Mouse (Mus musculus): ENCODE data around the gene Itpkb.

Gene Itpkb

DNA sequence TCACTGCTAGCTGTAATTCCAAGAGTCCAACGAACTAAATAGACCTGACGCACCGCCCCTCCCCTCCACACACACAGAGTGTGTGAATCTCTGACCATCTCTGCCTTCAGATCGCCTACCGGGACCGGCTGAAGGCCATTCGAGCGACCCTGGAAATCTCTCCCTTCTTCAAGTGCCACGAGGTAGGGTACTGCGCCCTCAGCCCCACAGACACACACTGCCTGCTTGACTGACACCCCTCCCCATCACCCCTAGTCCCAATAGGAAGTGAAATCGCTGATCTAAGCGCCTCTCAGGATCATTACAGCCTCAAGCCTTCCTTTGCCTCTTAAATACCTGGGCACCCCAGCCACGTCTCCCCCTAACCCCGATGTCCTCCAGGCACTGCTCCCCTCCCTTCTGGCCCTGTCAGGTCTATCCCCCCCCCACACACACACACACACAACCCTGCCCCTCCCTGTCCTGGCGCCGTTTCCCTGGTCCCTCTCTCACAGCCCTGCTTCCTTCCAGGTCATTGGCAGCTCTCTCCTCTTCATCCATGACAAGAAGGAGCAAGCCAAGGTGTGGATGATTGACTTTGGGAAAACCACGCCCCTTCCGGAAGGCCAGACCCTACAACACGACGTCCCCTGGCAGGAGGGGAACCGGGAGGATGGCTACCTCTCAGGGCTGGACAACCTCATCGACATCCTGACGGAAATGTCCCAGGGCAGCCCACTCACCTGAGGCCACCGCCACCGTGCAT, 91.1 kb downstream of the Itpkb start:
- peak; percentile 23 for DNase-seq (ENCODE audit: low read depth)

DNA sequence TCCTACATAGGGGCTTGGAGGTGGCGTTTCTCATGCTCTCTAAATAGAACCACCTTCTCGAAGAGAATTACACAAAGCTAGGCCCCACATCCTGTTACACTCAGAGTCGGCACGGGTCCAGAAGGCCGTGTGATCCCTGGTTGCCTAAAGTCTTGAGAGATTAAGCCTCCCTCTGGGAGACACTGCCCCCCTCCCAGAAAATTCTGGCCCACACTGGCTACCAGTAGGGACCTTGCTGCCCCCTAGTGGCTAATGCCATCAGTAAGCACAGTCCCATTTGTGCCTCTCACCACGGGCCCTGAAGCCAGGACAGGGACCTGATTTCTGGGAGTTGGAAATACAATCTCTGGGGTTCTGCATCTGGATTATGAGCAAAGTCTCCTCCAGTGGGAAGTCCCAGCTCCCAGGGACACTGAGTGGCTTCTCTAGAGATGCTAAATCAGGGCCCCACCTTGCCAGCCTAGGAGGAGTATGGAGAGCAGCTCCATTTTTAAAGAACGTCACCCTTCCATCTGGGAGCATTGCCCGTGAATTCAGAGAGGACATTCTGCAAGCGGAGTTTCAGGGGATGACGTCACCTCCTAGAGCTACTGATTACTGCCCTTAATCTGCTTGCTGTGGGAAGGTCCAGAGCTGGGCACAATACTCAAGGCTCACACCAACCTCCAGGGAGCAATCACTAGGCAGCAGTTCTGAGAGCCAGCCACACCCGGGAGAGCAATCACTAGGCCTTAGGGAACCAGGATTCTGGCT, 92.0 kb downstream of the Itpkb start:
- DNase-seq (ENCODE audit: low read depth): peak; percentile 83

DNA sequence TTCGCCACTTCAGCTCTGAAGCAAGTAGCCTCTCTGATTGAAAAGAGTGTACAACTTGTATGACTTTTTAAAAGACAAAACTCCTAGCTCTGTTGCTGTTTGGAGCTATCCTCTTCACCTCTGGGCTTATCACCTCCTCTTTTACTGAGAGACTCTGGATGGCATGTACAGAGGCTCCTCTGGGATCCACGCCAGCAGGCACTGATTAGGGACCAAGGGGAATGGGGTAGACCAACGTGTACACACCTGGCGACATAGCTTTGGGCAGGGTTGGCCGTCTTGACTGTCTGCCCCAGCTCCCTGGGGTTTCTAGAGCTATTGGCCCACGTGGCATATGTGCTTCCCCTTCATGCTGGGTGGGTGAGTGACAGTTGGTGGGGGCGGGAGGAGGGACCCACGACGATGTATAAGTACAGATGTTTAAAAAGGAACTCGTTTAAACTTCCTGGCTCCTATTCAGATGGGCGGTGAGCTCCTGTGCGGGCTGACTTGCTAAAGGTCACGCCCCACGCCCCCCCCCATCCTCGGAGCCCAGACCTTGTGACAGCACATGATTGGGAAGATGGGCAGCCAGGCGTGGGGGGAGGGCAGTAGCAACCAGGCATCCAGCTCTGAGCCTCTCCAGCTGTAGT, 92.8 kb downstream of the Itpkb start:
- DNase-seq (ENCODE audit: low read depth): peak; percentile 20

DNA sequence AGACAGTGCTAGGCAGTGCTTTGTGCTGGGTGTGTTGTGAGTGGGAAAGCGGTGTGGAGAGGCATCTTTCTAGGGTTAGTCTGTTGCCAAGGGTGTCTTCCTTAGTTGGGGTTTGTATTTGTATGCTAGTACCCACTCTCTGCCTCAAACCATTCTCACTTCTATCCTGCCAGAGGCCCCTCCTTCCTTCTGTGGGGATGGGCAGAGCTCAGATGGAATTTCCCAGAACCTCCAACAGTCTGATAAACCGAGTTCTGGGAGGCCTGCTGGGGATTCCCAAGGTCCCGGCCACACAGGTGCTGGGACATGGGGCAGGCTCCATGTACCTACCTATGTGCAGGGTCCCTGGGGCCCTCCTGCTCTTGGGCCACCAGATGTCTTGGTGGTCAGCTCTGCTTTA, 93.6 kb downstream of the Itpkb start:
- no peak for DNase-seq (ENCODE audit: low read depth)

DNA sequence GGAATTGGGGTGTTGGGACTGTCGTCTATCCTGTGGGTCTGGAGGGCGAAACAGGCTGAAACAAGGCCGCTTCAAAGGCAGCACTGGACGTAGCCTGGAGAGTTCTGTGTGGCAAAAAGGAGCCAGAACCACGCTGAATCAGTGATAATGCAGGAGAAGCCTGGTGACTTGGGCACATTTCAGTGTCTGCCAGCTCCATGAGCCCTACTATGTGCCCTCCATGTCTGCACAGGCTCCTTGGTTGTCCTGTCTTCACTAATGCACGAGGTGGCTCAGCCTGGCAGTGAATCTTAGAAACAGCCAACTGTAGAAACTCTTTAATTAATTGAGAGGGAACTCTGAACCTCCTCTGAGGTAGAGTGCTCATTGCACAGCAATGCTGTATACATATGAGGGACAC, 96.1 kb downstream of the Itpkb start:
- peak; percentile 19 for DNase-seq (ENCODE audit: low read depth)

DNA sequence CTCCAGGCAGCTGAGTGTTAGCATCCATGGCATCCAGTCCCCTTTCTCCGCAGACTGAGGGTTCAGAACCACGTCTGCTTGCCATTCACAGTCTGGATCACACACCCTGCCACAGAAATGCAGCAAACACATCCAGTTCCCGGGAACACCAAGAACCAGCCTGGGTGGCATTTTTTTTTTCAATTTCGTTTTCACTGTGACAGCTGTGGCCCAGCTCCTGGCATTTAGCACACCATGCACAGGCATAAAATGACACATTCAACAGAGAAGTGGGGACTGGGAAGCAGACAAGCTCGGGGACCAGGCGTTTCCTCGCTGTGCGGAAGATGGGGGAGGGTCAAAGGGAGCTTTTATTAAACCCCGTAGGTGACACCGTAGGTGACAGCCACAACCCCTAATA, 97.4 kb downstream of the Itpkb start:
- DNase-seq (ENCODE audit: low read depth): peak; percentile 35

DNA sequence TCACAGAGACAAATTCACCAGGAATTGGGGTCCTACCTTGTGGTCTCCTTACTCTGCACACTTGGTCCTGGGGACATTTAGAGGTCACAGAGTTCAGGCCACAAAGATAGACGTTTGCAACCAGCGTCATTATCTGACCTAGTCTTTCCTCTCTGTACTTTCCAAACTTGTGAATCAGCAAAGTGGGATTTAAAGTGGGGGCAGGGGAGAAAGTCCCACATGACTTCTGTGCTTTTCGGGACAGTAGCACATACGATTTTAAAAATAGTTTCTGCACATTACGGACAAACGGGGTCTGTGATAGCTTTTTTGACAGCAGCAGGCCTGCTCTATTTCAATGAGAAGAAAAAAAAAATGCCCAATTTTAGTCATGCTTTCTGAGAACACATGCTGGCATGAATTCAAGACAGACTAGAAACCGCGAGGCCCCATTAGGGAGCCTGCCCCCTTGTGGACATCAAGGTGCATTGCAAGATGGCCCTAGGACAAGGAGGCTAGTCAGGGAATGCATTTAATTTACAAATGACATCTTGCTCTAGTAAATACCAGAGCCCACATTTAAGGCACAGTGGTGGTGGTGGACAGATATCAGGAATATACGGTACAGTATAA, 97.9 kb downstream of the Itpkb start:
- peak; percentile 88 for DNase-seq (ENCODE audit: low read depth)

DNA sequence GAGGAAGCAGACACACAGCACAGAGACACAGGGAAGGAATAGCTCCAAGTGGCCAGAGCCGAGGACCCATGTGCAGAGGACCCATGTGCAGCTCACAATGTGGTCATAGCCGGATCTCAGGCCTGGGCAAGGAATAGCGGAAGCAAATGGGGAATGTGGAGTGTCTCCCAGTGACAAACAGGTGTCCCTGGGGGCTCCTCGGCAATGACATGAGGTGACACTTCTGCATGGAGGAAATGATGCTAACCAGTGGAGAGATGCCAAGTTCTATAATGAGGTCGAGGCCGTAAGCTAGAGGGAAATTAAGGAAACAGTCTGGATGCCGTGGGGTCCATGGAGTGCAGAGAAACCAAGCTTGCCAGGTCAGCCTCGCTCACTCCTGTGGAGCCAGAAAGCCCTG, 98.6 kb downstream of the Itpkb start:
- DNase-seq (ENCODE audit: low read depth): peak; percentile 33

DNA sequence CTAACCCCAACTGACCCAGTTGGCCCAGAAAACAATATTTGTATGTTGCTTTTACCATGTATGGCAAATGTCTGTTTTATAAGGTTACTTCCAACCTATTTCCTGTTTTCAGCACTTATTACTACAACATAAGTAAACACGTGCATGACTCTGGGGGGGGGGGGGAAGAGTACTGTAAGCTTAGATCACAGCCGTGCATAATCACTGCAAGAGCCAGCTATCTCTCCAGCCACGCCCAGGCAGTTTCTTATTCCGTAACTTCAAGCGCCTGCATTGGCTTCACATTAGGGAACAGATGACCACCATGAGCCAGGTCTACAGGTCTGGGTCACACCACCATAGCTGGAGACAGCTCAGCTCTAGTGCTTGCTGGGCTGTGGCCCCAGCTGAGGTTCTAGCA, 99.5 kb downstream of the Itpkb start:
- peak; percentile 16 for DNase-seq (ENCODE audit: low read depth)

DNA sequence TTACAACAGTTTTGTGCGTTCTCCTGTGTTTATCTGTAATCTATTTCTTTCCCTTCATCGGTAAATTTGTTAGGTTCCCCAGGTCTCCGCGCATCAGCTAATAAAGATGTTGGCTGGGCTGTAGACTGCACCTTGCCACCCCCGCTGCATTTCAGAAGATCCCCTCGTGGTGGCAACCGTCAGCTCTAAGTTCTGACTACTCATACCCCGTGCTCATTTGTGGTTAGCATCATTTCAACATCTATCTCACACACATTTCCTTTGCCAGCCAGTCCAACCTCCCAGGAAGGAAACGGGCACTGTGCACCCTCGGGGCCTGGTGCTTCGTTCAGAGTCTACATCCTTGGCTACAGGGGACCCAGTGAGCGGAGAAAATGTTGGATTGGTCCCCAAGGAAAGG, 101.5 kb downstream of the Itpkb start:
- peak; percentile 83 for DNase-seq (ENCODE audit: low read depth)

DNA sequence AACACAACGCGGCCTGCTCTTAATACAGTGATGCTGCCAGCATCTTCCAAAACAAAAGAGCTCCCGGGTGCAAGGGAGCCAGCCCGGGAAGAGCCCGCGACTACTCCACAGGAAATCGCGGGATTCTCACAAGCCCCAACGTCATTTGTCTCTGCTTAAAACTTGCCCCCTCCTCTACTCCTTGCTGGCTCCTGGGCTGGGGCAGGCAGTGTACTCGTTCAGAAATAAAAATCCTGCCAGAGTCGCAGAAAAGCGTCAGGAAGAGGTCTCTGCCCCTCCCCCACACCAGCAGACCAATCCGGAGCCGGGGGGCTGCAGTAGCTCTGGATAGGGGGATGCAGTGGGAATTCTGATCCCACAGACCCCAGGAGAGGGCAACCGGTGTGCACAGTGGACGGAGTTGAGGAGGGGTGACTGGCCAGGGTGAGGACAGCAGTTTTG, 102.8 kb downstream of the Itpkb start:
- DNase-seq (ENCODE audit: low read depth): peak; percentile 11

DNA sequence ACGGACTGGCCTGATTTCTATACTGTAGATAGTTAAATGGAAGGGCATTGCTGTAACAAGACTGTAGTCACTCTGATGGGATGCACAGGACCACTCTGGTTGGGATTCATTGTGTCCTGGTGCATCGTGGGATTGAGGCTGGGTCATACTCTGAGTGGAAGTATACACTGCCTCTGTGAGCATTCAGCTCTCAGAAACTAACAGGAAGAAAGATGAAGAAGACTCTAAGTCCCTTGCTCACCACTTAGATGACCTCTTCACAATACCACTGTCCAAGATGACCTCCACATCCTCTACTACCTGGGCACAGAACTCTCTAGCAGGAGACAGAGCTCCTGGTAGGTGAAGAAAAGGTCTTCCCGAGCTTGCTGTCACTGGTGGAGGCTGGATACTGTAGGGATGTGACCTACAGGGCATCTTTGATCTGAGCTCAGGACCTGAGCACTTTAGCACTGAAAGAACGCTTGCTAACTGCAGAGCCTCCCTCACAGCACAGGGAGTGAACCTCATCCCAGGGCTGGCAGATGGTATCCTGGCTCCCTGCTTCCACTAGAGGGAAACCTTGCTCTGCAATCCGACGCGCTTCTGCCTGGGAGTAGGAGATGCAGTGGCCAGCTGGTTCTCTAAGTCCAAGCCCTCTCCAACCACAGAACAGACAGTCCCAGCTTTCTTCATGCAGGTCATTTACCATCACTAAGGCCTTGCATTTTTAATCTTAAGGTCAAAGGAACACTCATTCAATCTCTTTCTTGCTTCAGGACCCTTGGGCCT, 103.7 kb downstream of the Itpkb start:
- peak; percentile 39 for DNase-seq (ENCODE audit: low read depth)

DNA sequence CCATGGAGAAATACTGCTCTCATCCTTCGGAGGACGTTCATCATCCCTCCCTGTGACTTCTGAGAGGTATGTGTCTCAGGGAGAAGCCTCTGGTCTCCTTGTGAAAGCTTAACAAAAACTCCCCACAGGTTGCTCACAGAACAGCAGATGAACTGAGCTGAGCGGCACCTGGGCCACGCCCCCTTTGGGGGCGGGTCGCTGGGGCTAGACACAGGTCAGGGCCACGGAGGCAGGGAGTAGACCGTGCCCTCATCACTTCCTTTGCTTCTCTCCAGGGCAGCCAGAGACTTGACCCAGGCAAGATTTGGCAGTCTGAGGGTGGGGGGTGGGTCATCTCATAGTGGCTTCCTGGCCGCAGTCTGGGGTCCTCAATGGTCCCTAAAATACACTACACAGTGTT, 104.6 kb downstream of the Itpkb start:
- peak; percentile 65 for DNase-seq (ENCODE audit: low read depth)

DNA sequence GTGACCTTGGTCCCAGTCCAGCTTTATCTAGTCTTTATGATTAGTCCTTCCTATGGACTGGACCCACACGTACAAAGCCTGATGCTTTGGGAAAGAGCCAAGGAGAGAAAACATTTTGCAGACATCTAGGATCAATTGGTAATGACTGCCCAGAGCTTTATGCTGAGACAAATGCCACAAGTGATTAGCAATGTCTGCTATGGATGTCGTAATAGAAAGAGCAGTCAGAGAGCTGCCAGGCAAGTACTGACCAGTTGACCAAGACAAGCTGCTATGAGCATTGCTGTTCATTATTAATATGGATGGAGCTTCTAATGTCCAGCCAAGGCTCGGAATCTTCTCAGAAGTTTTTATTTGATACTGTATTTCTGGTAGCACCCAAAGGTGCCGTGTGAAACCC, 109.2 kb downstream of the Itpkb start:
- no peak for DNase-seq (ENCODE audit: low read depth)

DNA sequence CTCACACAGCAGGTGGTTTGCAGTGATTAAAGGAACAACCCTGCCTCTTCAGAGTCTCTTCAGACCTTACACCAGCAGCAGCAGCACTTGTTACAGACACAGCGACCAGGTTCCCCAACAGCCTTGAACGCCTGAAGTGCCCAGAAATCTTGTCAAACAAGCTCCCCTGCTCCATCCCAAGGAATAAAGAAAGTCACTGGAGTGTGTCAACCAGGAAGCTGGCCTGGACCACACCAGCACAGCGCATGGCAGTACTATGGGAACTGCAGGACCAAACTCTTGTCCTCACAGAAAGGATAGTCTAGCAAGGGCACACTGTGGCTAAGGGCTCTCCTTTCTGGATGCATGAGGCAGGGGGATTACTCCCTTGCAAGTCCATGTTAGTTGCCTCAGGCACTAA, 114.1 kb downstream of the Itpkb start:
- DNase-seq (ENCODE audit: low read depth): no peak

DNA sequence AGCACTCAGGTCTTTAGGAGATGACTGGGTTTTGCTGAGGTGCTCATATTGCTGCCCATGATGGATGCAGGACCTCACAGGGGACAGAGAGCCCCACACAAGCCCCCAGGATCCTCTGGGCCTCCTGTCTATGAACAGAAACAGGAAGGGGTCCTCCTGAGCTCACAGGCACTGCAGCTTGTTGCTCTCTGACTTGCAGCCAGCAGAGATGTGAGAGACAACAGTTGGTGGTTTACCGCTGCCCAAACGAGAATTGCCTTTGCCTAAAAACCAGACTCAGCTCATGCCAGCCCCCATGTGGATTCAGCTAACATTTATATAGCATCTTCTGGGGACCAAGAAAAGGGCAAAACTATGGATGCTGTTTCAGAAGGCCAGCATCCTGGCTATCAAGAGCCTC, 119.4 kb downstream of the Itpkb start:
- no peak for DNase-seq (ENCODE audit: low read depth)

DNA sequence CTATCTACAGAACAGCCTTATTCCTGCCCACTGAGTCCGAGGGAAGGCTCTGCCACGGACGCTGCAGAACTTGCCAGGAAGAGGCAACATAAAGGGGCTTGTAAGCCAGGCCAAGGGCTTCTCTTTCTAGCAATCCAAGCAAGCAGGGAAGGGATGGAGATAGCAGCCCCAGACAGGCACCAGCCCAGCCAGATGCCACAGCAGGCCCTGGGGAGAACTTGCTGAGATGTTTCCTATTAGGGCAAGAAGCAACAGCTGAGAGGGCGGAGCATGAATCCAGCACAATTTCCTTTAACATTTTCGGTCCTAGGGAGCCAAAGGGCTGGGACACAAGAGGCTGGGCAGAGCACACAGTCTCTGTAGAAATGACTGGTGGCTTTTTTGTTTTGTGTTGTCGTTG, 128.0 kb downstream of the Itpkb start:
- no peak for DNase-seq (ENCODE audit: low read depth)

DNA sequence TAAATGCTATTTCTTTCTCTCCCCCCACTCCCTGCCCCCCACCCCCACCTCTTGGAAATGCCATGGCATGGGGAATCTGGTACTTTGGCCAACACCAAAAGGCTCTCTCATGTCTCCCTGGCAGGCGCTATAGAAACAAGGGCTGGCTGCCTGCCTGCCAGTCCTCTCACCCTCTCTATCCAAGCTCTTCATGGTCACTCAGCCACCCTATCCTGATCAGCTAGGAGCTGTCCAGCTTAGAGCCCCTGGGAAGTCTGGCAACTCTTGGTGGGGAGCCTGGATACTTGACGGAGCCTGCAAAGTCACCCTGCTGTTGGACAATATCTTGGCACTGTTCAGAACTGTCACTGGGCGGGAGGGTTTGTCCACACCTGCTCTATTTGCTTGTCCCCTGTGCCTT, 128.4 kb downstream of the Itpkb start:
- DNase-seq (ENCODE audit: low read depth): no peak

DNA sequence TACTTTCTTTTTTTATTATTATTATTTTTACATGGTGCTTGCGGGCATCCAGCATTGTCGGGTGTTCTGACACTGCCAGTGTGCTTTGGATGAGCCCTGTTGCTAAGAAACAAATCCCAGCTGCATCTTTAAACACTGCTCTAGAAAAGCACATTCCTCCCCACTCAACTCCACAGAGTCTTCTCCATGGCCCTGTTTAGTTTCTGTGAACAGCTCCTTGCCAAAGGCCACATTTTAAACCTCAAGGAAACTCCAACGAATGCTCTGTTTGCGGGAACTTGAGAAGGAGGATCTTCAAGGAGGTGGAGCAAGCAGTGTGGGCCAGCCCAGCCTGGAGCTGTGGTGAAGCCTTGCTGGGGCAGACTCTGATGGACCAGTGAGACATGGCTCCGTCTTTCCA, 130.4 kb downstream of the Itpkb start:
- DNase-seq (ENCODE audit: low read depth): no peak

DNA sequence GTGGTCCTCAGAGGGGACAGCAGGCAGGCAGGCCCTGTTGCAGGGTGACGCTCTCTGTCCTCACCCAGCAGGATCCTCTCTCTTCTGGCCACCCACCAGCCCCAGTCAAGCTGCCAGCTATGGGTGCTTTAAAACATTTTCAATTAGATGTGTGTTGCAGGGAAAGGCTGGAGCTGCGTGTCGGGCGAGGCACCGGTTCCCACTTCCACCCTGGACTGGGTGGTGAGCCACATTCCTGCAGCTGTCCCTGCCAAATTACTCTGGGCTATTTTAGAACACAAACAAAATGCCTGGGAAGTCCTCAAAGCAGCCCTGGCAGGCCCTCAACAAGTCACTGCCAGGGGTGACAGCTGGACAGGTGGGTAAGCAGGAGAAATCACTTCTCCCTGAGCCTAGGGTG, 132.1 kb downstream of the Itpkb start:
- DNase-seq (ENCODE audit: low read depth): no peak

DNA sequence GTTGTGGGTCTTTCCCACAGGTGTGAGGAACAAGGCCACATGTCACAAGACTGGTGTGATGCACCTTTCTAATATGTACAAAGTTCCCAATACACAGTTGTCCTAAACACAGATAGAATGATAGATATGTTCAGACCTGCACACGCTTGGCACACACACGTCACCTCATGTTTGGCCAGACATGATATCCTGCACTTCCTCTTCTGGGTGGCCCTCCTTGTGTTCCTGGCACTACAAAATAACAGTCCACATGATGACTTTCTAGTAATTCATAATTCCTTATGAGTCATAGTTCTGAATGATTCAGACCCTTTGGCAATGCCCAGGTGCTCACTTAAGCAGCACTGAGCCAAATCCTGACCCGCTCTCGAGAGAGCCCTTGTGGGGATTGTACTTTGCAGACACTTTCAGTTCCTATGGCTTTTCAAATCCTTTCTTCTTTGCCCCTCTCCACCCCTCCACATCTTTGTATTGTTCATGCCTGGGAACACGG, 132.7 kb downstream of the Itpkb start:
- DNase-seq (ENCODE audit: low read depth): no peak

DNA sequence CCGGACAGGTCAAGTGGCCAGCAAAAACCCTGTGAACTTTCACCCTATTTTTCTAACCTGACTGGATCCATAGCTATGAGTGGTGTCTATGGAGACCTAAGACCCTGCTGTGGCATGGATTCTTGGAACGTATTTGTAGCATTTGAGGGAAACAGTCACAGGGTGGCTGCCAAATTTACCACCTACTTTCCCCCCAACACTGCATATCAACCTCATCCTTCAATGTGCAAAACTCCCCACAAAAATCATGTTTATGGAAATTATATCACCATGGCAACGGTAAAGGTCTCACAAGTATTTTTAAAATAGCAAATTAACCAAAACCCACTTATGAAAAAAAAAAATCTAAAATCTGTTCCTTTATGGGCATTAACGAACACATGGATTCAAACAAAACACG, 134.1 kb downstream of the Itpkb start:
- no peak for DNase-seq (ENCODE audit: low read depth)
